Mouse (Mus musculus) neural tube, embryonic 11.5 days (tissue): ENCODE measurements around the gene Tgm2. TPM values are rescaled to one million over a fixed set of nuclear protein-coding genes. Genes with fewer than 3 reads are reported as not detected.

Source experiments
- ATAC-seq: fragments of 200-750 bp; cut with Nextera tagmentation; 2 replicates; pipeline ENCODE4 v1.8.0; 2017; ENCODE audit warnings: moderate number of reproducible peaks, mild to moderate bottlenecking, moderate TSS enrichment, moderate library complexity; ENCODE audit not compliant: insufficient read depth, low FRiP score, low TSS enrichment
- DNase-seq: peaks from one replicate; pipeline ENCODE4 v3.0.0-alpha.2; 2015; ENCODE audit warnings: low spot score
- H3K27ac ChIP-seq: fragments of 300-500 bp; sonication (generic); 2 replicates; pipeline ENCODE4 v1.5.1; 2014; ENCODE audit warnings: low read depth, mild to moderate bottlenecking, low read length
- H3K27me3 ChIP-seq: fragments of 300-500 bp; sonication (generic); 2 replicates; pipeline ENCODE4 v1.6.1; 2014; ENCODE audit warnings: mild to moderate bottlenecking, low read length, mixed read lengths; ENCODE audit not compliant: control insufficient read depth, insufficient read depth
- H3K36me3 ChIP-seq: fragments of 300-500 bp; sonication (generic); 2 replicates; pipeline ENCODE4 v1.6.1; 2014; ENCODE audit warnings: mild to moderate bottlenecking, low read length, moderate library complexity, mixed read lengths; ENCODE audit not compliant: control insufficient read depth, insufficient read depth
- H3K4me1 ChIP-seq: fragments of 300-500 bp; sonication (generic); 2 replicates; pipeline ENCODE4 v1.6.1; 2014; ENCODE audit warnings: low read length, mixed read lengths; ENCODE audit not compliant: control insufficient read depth, insufficient read depth
- H3K4me2 ChIP-seq: fragments of 300-500 bp; sonication (generic); 2 replicates; pipeline ENCODE4 v1.6.1; 2014; ENCODE audit warnings: low read depth, mild to moderate bottlenecking, moderate library complexity
- H3K4me3 ChIP-seq: fragments of 300-500 bp; sonication (generic); 2 replicates; pipeline ENCODE4 v1.5.1; 2014; ENCODE audit warnings: low read depth, low read length
- H3K9ac ChIP-seq: fragments of 300-500 bp; sonication (generic); 2 replicates; pipeline ENCODE4 v1.6.1; 2014; ENCODE audit warnings: mild to moderate bottlenecking, low read length
- H3K9me3 ChIP-seq: fragments of 300-500 bp; sonication (generic); 2 replicates; pipeline ENCODE4 v1.6.1; 2016; ENCODE audit warnings: low read length; ENCODE audit not compliant: control insufficient read depth
- WGBS: fragments of 180-500 bp; shearing (Covaris S2); extraction: QIAGEN DNeasy Blood & Tissue Kit; methylation state at CpG from one replicate; pipeline ENCODE4 v1.1.7; 2014; 5-methylcytosine and 5-hydroxymethylcytosine counted together
- polyA plus RNA-seq: library from polyadenylated mRNA; unstranded; fragments of >200 nt; fragmentation: Nextera tagmentation; extraction: Ambion mirVana; gene quantifications from 2 replicates; pipeline ENCODE4 v1.2.1, GENCODE M21; 2014

The Tgm2 gene
- polyA plus RNA-seq, 1 experiment from 2014 or later = 5.3 TPM

DNA sequence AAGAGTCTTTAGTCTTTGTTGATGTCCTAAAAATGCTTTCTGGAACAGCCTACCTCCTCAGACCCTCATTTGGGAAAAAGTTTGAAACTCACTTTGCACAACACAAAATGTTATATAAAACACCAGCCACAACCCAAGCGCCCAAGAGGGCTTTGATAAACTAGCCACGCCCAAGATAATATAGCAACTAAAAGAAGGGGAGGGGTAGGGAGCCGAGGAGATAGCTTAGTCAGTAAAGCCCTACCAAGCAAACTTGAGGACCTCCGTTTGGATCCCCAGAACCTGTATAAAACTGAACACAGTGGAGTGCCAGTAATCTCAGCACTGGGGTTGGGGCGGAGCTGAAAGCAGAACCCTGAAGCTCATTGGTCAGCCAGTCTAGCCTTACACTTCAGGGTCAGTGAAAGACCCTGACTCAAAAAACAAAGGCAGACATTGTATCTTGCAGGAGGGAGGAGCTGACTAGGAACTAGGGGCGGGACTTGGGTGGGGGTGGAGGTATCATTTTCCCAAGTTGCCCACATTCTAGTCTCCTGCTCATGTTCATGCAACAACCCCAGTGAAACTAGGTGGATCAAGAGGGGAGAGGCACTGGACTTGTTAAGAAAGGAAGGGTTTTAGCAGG lies 6.6 kb upstream of the Tgm2 start:
- Histone ChIP-seq H3K4me3 (no peak overlapping the region), H3K27ac (peak overlapping the region; percentile 39; the same call in 1 of the 2 replicates), H3K4me2 (no peak overlapping the region), H3K36me3 (no peaks in the 10 kb centered on the region), H3K4me1 (no peaks in the 10 kb centered on the region; the same call in 1 of the 2 replicates), H3K9me3 (no peaks in the 10 kb centered on the region), H3K9ac (no peak overlapping the region), H3K27me3 (no peaks in the 10 kb centered on the region)
- DNase-seq (peak; percentile 54), ATAC-seq (peak; percentile 83)
- WGBS = 38% methylated on average over 6 of the region's 6 CpGs

DNA sequence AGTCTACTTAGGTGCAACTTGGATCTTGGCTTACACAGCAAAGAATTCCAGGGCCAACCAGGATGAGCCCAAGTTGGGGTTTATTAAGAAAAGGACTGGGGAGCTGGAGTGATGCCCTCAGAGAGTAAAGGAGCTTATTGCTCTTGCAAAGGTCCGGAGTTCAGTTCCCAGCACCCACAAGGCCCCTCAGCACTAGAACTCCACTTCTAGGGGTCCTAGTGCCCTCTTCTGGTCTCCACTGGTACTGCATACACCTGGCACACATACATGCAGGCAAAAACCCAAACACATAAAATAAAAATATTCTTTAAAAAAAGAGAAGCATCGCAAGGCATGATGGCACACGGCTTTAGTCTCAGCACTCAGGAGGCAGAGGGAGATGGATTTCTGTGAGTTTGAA lies 4.8 kb upstream of the Tgm2 start:
- H3K27ac ChIP-seq = no peak overlapping the region
- peaks cover 1% of the 10 kb centered on the region; the same call in 1 of the 2 replicates for H3K27me3 ChIP-seq
- no peak for DNase-seq
- no peak overlapping the region for H3K4me3 ChIP-seq
- no peak overlapping the region for H3K9ac ChIP-seq
- peaks cover 2% of the 10 kb centered on the region; the same call in 1 of the 2 replicates for H3K4me1 ChIP-seq
- no peaks in the 10 kb centered on the region for H3K36me3 ChIP-seq
- H3K4me2 ChIP-seq = no peak overlapping the region
- no peaks in the 10 kb centered on the region for H3K9me3 ChIP-seq
- 95% methylated on average over 3 of the region's 3 CpGs for WGBS
- ATAC-seq = no peak

DNA sequence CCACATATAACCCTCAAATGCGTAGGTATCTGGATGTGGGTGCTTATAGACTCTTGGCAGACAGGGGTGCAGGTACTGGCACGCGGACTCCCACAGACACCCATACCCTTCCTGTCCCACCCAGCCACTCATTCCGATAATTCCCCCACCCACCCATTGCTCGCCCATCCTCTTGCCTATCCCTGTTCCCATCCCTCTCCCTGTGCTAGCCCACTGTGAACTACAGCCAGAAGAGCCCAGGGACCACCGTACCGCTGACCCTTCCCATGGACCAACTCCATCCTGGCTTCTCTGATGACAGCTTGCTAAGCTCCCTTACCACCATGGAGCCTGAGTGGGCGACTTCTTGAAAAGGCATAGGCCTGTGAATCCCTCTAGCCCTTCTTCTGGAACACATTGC lies 735 bp upstream of the Tgm2 start:
- Histone ChIP-seq H3K36me3 (no peaks in the 10 kb centered on the region), H3K9me3 (no peaks in the 10 kb centered on the region), H3K4me2 (no peak overlapping the region), H3K4me3 (no peak overlapping the region), H3K27ac (no peak overlapping the region), H3K4me1 (peaks cover 8% of the 10 kb centered on the region; the same call in 1 of the 2 replicates), H3K27me3 (peaks cover 6% of the 10 kb centered on the region; the same call in 1 of the 2 replicates), H3K9ac (no peak overlapping the region)
- no peak for DNase-seq
- ATAC-seq = no peak
- 93% methylated on average over 8 of the region's 8 CpGs for WGBS

DNA sequence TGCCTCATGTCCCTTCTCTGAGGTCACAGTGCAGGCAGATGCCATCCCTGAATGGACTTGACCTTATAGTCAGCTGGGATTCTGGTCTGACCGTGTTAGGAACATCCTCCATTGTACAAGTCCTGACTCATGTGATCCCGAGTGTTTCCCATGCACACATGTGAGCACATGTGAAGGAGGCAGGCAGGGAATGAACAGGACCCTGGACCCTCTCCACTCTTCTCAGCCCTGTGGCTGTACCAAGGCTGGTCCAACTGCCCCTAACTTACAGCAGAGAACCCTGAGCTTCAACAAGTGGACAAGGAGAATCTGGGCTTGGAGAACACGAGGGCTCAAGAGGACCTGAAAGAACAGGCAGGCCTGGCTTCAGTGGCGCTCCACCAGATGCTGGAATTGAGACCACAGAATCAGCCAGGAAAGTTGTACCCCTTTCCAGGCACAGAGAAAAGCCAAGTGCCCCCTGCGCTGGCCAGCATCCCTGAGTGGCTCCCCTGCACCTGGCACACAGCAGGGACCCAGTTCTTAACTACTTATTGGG lies 639 bp downstream of the Tgm2 start:
- Histone ChIP-seq H3K4me3 (peak overlapping the region; percentile 27; the same call in 1 of the 2 replicates), H3K27ac (no peak overlapping the region), H3K36me3 (no peaks in the 10 kb centered on the region), H3K4me1 (peaks cover 8% of the 10 kb centered on the region; the same call in 1 of the 2 replicates), H3K9ac (no peak overlapping the region), H3K4me2 (peak overlapping the region; percentile 47), H3K9me3 (no peaks in the 10 kb centered on the region), H3K27me3 (peaks cover 6% of the 10 kb centered on the region; the same call in 1 of the 2 replicates)
- DNase-seq (no peak), ATAC-seq (no peak)
- 75% methylated on average over 5 of the region's 5 CpGs for WGBS

DNA sequence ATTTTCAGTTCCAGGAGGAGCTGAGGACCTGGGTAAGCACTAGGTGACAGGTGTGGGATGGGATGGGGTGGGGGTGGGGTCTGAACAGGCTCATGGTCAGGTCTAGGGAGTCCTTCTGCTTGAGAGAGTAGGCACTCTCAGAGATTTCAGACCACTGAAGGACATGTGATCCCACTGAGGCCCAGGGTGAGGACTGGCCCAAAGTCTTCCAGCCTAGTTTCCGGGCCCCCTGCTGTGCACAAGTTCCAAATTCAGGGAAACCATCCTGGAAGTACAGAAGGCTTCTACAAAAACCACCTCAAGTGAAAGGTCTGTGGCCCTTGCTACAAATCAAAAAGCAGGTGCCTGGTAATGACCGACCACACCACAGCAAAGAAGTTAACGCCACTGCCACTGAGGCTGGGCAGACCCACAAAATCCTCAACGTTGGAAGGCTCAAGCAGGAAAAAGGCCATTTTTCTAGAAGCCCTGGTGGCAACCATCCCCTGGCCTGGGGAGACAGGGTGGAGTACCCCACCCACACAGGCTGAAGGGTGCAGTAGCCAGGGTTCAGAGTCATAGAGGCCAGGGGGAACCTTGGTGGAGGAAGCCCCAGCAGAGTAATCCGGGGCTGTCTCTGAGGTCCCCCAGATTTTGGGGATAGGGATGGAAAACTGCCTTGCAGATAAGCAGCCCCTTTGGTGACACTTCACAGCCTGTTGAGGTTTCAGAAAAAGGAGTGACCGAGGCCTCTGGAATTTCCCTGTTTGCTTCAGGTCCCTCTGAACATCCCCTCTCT lies 1.3 kb downstream of the Tgm2 start:
- Histone ChIP-seq H3K9me3 (no peaks in the 10 kb centered on the region), H3K4me3 (no peak overlapping the region), H3K27me3 (peaks cover 6% of the 10 kb centered on the region; the same call in 1 of the 2 replicates), H3K27ac (no peak overlapping the region), H3K36me3 (no peaks in the 10 kb centered on the region), H3K4me2 (no peak overlapping the region; the same call in 1 of the 2 replicates), H3K4me1 (peaks cover 8% of the 10 kb centered on the region; the same call in 1 of the 2 replicates), H3K9ac (no peak overlapping the region)
- ATAC-seq = no peak
- 86% methylated on average over 6 of the region's 6 CpGs for WGBS
- DNase-seq = no peak

- 55% methylated on average over 8 of the region's 8 CpGs for WGBS
- H3K27ac ChIP-seq = no peak overlapping the region
- H3K9me3 ChIP-seq = no peaks in the 10 kb centered on the region
- ATAC-seq (no peak), DNase-seq (no peak)
- no peak overlapping the region for H3K4me2 ChIP-seq
- no peak overlapping the region for H3K9ac ChIP-seq
- peaks cover 8% of the 10 kb centered on the region; the same call in 1 of the 2 replicates for H3K4me1 ChIP-seq
- peaks cover 6% of the 10 kb centered on the region; the same call in 1 of the 2 replicates for H3K27me3 ChIP-seq
- no peaks in the 10 kb centered on the region for H3K36me3 ChIP-seq
- no peak overlapping the region for H3K4me3 ChIP-seq
Measured at GRCm38 (mm10) chr2:158144263-158144662, 2.0 kb downstream of the Tgm2 start.

GRCm38 (mm10) chr2:158143816-158144215 lies 2.4 kb downstream of the Tgm2 start:
- H3K4me1 ChIP-seq = peaks cover 8% of the 10 kb centered on the region; the same call in 1 of the 2 replicates
- H3K27ac ChIP-seq = no peak overlapping the region
- WGBS = 77% methylated on average over 3 of the region's 3 CpGs
- ATAC-seq (no peak), DNase-seq (no peak)
- H3K27me3 ChIP-seq = peaks cover 6% of the 10 kb centered on the region; the same call in 1 of the 2 replicates
- no peaks in the 10 kb centered on the region for H3K36me3 ChIP-seq
- H3K9ac ChIP-seq = no peak overlapping the region
- H3K4me3 ChIP-seq = no peak overlapping the region
- no peak overlapping the region for H3K4me2 ChIP-seq
- H3K9me3 ChIP-seq = no peaks in the 10 kb centered on the region

DNA sequence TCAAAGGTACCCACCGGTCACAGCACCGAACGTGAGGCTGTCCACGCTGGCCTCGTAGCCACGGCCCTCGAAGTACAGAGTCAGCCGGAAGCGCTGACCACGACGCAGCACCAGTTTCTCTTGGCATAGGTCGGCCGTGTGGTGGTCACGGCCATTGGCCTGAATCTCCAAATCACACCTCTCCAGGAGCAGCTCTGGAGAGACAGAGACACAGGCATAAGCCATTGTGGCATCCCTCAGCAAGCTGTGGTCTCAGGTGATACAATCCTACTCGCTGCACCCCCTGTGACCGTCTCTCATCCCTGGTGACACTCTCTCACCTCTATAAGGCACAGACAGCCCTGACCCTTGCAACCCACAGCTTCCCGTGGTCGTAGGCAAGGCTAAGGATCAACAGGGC lies 3.3 kb downstream of the Tgm2 start:
- no peak overlapping the region for H3K4me3 ChIP-seq
- peaks cover 6% of the 10 kb centered on the region; the same call in 1 of the 2 replicates for H3K27me3 ChIP-seq

More for the DNA sequence above, 3.3 kb downstream of the Tgm2 start:
- H3K9me3 ChIP-seq = no peaks in the 10 kb centered on the region
- DNase-seq (no peak), ATAC-seq (no peak)
- H3K4me1 ChIP-seq = peaks cover 8% of the 10 kb centered on the region; the same call in 1 of the 2 replicates
- H3K9ac ChIP-seq = no peak overlapping the region
- no peak overlapping the region for H3K27ac ChIP-seq
- no peak overlapping the region for H3K4me2 ChIP-seq
- H3K36me3 ChIP-seq = no peaks in the 10 kb centered on the region
- WGBS = 80% methylated on average over 18 of the region's 18 CpGs
